Mouse (Mus musculus) G1E (cell line): ENCODE results near the gene Ska3. TPM values are rescaled to one million over a fixed set of nuclear protein-coding genes. Genes with fewer than 3 reads are reported as not detected.

Experiments used
- ATAC-seq: 2 replicates; pipeline ENCODE4 v1.8.0; 2016; ENCODE audit warnings: mild to moderate bottlenecking; ENCODE audit not compliant: insufficient number of reproducible peaks, poor library complexity, low FRiP score, severe bottlenecking; ENCODE audit errors: extremely low read depth
- DNase-seq: peaks from one replicate; pipeline ENCODE4 v3.0.0; 2012; ENCODE audit warnings: low spot score
- H3K27me3 ChIP-seq: 2 replicates; pipeline ENCODE4 v1.6.1; 2012; ENCODE audit warnings: mild to moderate bottlenecking, low read length, inconsistent platforms; ENCODE audit not compliant: insufficient read depth
- H3K36me3 ChIP-seq: replicated peaks from 2 replicates; pipeline ENCODE3; 2012; ENCODE audit warnings: mild to moderate bottlenecking, inconsistent platforms
- H3K4me1 ChIP-seq: 2 replicates; pipeline ENCODE4 v1.6.1; 2012; ENCODE audit warnings: low read depth, low read length, inconsistent platforms, mixed read lengths; ENCODE audit not compliant: insufficient read depth
- H3K4me3 ChIP-seq: 2 replicates; pipeline ENCODE4 v1.5.1; 2012; ENCODE audit warnings: low read depth, mild to moderate bottlenecking, inconsistent platforms, low read length, moderate library complexity, mixed read lengths
- H3K9me3 ChIP-seq: replicated peaks from 2 replicates; pipeline ENCODE4 v1.6.1; 2012; ENCODE audit warnings: inconsistent platforms
- CTCF ChIP-seq: IDR thresholded peaks from 2 replicates; pipeline ENCODE4 v1.5.1; 2012; ENCODE audit warnings: low read depth, low read length, inconsistent platforms, mixed read lengths
- GATA1 ChIP-seq: IDR thresholded peaks from 2 replicates; pipeline ENCODE4 v1.6.1; 2012; ENCODE audit warnings: borderline replicate concordance, low read length, inconsistent platforms, mixed read lengths
- GATA2 ChIP-seq: IDR thresholded peaks from 2 replicates; pipeline ENCODE4 v1.6.1; 2012; ENCODE audit warnings: low read depth, low read length, inconsistent platforms, borderline replicate concordance
- POLR2AphosphoS5 ChIP-seq: IDR thresholded peaks from 2 replicates; pipeline ENCODE4 v1.6.1; 2012; ENCODE audit warnings: low read depth, low read length, inconsistent platforms; ENCODE audit not compliant: insufficient replicate concordance
- TAL1 ChIP-seq: conservative IDR thresholded peaks from 2 replicates; pipeline ENCODE4 v1.6.1; 2012; ENCODE audit warnings: low read depth, low read length, inconsistent platforms, mixed read lengths
- polyA plus RNA-seq: library from polyadenylated mRNA; stranded (reverse); fragments of >175 nt; gene quantifications from 2 replicates; pipeline ENCODE4 v1.2.3, GENCODE M21; 2012
- total RNA-seq, 2 experiments: library from RNA; stranded (forward) in 1 of 2; stranded (reverse) in 1 of 2; fragments of 200-1000 nt in 1 of 2; fragments of >200 nt in 1 of 2; fragmentation: Nextera tagmentation in 1 of 2; gene quantifications; 2 replicates each; pipeline ENCODE4 v1.2.3; 2014 to 2017

Gene Ska3
- total and polyA plus RNA-seq, 3 experiments, result 6.9 to 49.3 (median 47.4) TPM

GRCm38 (mm10) chr14:57835157-57835556, 9.2 kb upstream of the Ska3 start:
- no peak for ATAC-seq
- TF ChIP-seq GATA1, result no peak

GRCm38 (mm10) chr14:57833526-57833925, 7.5 kb upstream of the Ska3 start:
- ATAC-seq (no peak), DNase-seq (no peak)
- Histone ChIP-seq H3K4me1 (no peaks in the 10 kb centered on the region), H3K36me3 (peaks cover 57% of the 10 kb centered on the region), H3K27me3 (no peaks in the 10 kb centered on the region), H3K9me3 (no peaks in the 10 kb centered on the region), H3K4me3 (no peak overlapping the region)
- no peak for TF ChIP-seq GATA2
- no peak for TF ChIP-seq GATA1
- no peak for TF ChIP-seq TAL1
- no peak for TF ChIP-seq CTCF
- TF ChIP-seq POLR2AphosphoS5, result no peak

More at GRCm38 (mm10) chr14:57835157-57835556, 9.2 kb upstream of the Ska3 start:
- Histone ChIP-seq H3K36me3 (peaks cover 56% of the 10 kb centered on the region), H3K9me3 (no peaks in the 10 kb centered on the region), H3K4me1 (no peaks in the 10 kb centered on the region), H3K4me3 (no peak overlapping the region), H3K27me3 (no peaks in the 10 kb centered on the region)
- DNase-seq, result no peak

DNA sequence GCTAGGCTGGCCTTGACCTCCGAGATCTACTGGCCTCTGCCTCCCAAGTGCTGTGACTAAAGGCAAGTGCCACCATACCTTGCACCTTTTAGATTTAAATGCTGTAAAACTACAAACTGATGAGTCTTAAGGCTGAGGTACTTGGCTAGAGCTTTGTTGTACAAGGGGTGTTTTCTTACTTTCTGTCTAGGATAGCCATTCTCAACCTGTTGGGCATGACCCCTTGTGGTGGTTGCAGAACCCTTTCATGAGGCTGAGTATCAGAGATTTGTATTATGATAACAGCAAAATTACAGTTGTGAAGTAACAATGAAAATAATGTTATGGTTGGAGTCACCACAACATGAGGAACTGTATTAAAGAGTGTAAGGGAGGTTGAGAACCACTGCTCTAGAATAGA, 1.3 kb upstream of the Ska3 start:
- Histone ChIP-seq H3K27me3 (no peaks in the 10 kb centered on the region), H3K4me1 (peaks cover 24% of the 10 kb centered on the region), H3K4me3 (peak overlapping the region; percentile 94), H3K9me3 (no peaks in the 10 kb centered on the region), H3K36me3 (peaks cover 46% of the 10 kb centered on the region)
- DNase-seq (no peak), ATAC-seq (0 out of 2 replicates have a peak, but pooled peaks have one; percentile 7)
- TF ChIP-seq GATA2 (no peak), POLR2AphosphoS5 (no peak), CTCF (no peak), TAL1 (no peak), GATA1 (no peak)

GRCm38 (mm10) chr14:57820839-57821238, 5.1 kb downstream of the Ska3 start:
- Histone ChIP-seq H3K36me3 (peaks cover 77% of the 10 kb centered on the region), H3K4me1 (peaks cover 31% of the 10 kb centered on the region), H3K4me3 (no peak overlapping the region), H3K27me3 (no peaks in the 10 kb centered on the region), H3K9me3 (no peaks in the 10 kb centered on the region)
- TF ChIP-seq GATA1 (no peak), TAL1 (no peak)
- DNase-seq (no peak), ATAC-seq (no peak)

DNA sequence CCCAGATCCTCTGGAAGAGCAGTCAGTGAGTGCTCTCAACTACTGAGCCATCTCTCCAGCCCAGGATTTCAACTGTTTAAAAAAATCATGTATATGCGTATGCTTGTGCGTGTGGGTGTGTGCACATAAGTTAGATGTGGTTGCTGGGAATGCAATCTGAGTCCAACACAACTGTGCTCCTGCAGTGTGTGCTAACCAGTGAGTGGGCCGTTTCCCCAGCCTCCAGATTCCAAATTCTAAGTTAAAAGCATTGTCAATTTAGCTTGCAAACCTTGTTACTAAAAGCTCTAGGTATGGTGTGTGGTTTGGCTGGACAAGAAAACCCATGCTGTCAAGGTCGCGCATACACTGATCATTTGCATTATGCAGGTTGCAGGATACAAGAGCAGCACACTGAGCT, 14.1 kb downstream of the Ska3 start:
- Histone ChIP-seq H3K36me3 (peaks cover 89% of the 10 kb centered on the region), H3K4me1 (peaks cover 16% of the 10 kb centered on the region; the same call in 1 of the 2 replicates), H3K27me3 (no peaks in the 10 kb centered on the region), H3K4me3 (no peak overlapping the region), H3K9me3 (no peaks in the 10 kb centered on the region)
- DNase-seq, result no peak
- ATAC-seq, result no peak
- TF ChIP-seq GATA1 (no peak), CTCF (no peak), GATA2 (no peak)

DNA sequence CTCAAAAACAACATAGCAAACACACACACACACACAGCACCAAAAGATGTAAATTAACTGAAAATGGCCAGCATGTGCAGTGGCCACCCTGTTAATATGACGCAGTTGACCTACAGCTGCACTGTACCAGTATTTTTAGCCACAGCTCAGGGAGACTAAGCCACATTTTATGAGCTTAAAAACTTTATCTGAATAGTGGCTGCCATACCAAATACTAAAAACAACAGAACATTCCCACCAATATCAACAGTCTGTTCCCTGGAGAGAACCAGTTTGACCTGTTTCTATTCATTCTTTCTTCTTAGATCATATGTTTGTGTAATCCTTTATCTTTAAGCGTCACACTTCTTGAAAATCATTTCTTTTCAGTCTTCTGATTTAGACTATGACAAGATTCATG, 15.1 kb downstream of the Ska3 start:
- no peaks in the 10 kb centered on the region for H3K9me3 ChIP-seq
- TF ChIP-seq CTCF (no peak), GATA1 (no peak)
- no peak for DNase-seq
- peaks cover 90% of the 10 kb centered on the region for H3K36me3 ChIP-seq
- ATAC-seq, result no peak
- H3K4me1 ChIP-seq, result peaks cover 16% of the 10 kb centered on the region; the same call in 1 of the 2 replicates
- H3K4me3 ChIP-seq, result no peak overlapping the region
- no peaks in the 10 kb centered on the region for H3K27me3 ChIP-seq

GRCm38 (mm10) chr14:57808558-57808957, 17.4 kb downstream of the Ska3 start:
- H3K4me1 ChIP-seq, result peaks cover 16% of the 10 kb centered on the region; the same call in 1 of the 2 replicates
- TF ChIP-seq GATA1 (no peak), POLR2AphosphoS5 (no peak), TAL1 (no peak), GATA2 (no peak), CTCF (no peak)
- peak; percentile 64 for ATAC-seq
- peaks cover 91% of the 10 kb centered on the region for H3K36me3 ChIP-seq
- peak; percentile 24 for DNase-seq
- no peak overlapping the region for H3K4me3 ChIP-seq
- no peaks in the 10 kb centered on the region for H3K27me3 ChIP-seq
- no peaks in the 10 kb centered on the region for H3K9me3 ChIP-seq
